Mouse (Mus musculus): ENCODE data around the gene Rps6ka2. TPM values are rescaled to one million over a fixed set of nuclear protein-coding genes. Genes with fewer than 3 reads are reported as not detected.
A peak's percentile ranks its signal among the peaks of the same experiment; 100 is the strongest.

The Rps6ka2 gene
- polyA plus RNA-seq, 1 experiment from 2014 or later = 24.4 TPM

- WGBS = 76% methylated on average over 6 of the region's 6 CpGs
Measured at GRCm38 (mm10) chr17:7206434-7207145, 36.7 kb downstream of the Rps6ka2 start.

GRCm38 (mm10) chr17:7210648-7211047 lies 40.7 kb downstream of the Rps6ka2 start:
- Histone ChIP-seq H3K27ac (no peak overlapping the region), H3K27me3 (no peaks in the 10 kb centered on the region), H3K4me2 (no peak overlapping the region), H3K9me3 (replicated peaks) (no peaks in the 10 kb centered on the region), H3K36me3 (no peaks in the 10 kb centered on the region), H3K4me3 (no peak overlapping the region), H3K9ac (no peak overlapping the region), H3K4me1 (replicated peaks) (peaks cover 8% of the 10 kb centered on the region)
- no peak for ATAC-seq (replicated peaks; ENCODE audit: insufficient number of reproducible peaks, insufficient read depth, low FRiP score, low read depth)
- WGBS = 77% methylated on average over 11 of the region's 11 CpGs

More at GRCm38 (mm10) chr17:7206434-7207145, 36.7 kb downstream of the Rps6ka2 start:
- Histone ChIP-seq H3K4me2 (no peak overlapping the region), H3K9me3 (replicated peaks) (no peaks in the 10 kb centered on the region), H3K9ac (no peak overlapping the region), H3K27ac (no peak overlapping the region), H3K4me3 (no peak overlapping the region), H3K36me3 (no peaks in the 10 kb centered on the region), H3K27me3 (no peaks in the 10 kb centered on the region), H3K4me1 (replicated peaks) (peaks cover 11% of the 10 kb centered on the region)
- no peak for ATAC-seq (replicated peaks; ENCODE audit: insufficient number of reproducible peaks, insufficient read depth, low FRiP score, low read depth)

- no peaks in the 10 kb centered on the region for H3K27me3 ChIP-seq
- no peak overlapping the region for H3K4me2 ChIP-seq
- peaks cover 8% of the 10 kb centered on the region for H3K4me1 ChIP-seq (replicated peaks)
- no peaks in the 10 kb centered on the region for H3K36me3 ChIP-seq
- no peak overlapping the region for H3K27ac ChIP-seq
- no peaks in the 10 kb centered on the region for H3K9me3 ChIP-seq (replicated peaks)
- no peak overlapping the region for H3K4me3 ChIP-seq
- no peak overlapping the region for H3K9ac ChIP-seq
- 55% methylated on average over 4 of the region's 4 CpGs for WGBS
- no peak for ATAC-seq (replicated peaks; ENCODE audit: insufficient number of reproducible peaks, insufficient read depth, low FRiP score, low read depth)
Measured at GRCm38 (mm10) chr17:7211893-7212292, 42.0 kb downstream of the Rps6ka2 start.

- Histone ChIP-seq H3K4me3 (no peak overlapping the region), H3K4me2 (no peak overlapping the region), H3K27me3 (no peaks in the 10 kb centered on the region), H3K27ac (no peak overlapping the region), H3K9ac (no peak overlapping the region), H3K4me1 (replicated peaks) (peaks cover 18% of the 10 kb centered on the region), H3K36me3 (no peaks in the 10 kb centered on the region), H3K9me3 (replicated peaks) (no peaks in the 10 kb centered on the region)
- ATAC-seq (replicated peaks; ENCODE audit: insufficient number of reproducible peaks, insufficient read depth, low FRiP score, low read depth) = no peak
- 32% methylated on average over 2 of the region's 2 CpGs for WGBS
Measured at GRCm38 (mm10) chr17:7213214-7213613, 43.3 kb downstream of the Rps6ka2 start.

- no peak for ATAC-seq (replicated peaks; ENCODE audit: insufficient number of reproducible peaks, insufficient read depth, low FRiP score, low read depth)
- Histone ChIP-seq H3K9ac (no peak overlapping the region), H3K4me2 (no peak overlapping the region), H3K27ac (no peak overlapping the region), H3K4me1 (replicated peaks) (peaks cover 26% of the 10 kb centered on the region), H3K9me3 (replicated peaks) (no peaks in the 10 kb centered on the region), H3K27me3 (no peaks in the 10 kb centered on the region), H3K36me3 (no peaks in the 10 kb centered on the region), H3K4me3 (no peak overlapping the region)
- WGBS = 67% methylated on average over 3 of the region's 3 CpGs
Measured at GRCm38 (mm10) chr17:7214061-7214460, 44.1 kb downstream of the Rps6ka2 start.

GRCm38 (mm10) chr17:7217791-7218329 lies 47.9 kb downstream of the Rps6ka2 start:
- Histone ChIP-seq H3K27ac (peak overlapping the region; percentile 54; the same call in 1 of the 2 replicates), H3K4me2 (no peak overlapping the region), H3K4me1 (replicated peaks) (peaks cover 40% of the 10 kb centered on the region), H3K9me3 (replicated peaks) (no peaks in the 10 kb centered on the region), H3K9ac (no peak overlapping the region), H3K4me3 (no peak overlapping the region), H3K27me3 (no peaks in the 10 kb centered on the region), H3K36me3 (no peaks in the 10 kb centered on the region)
- no peak for ATAC-seq (replicated peaks; ENCODE audit: insufficient number of reproducible peaks, insufficient read depth, low FRiP score, low read depth)
- 66% methylated on average over 11 of the region's 11 CpGs for WGBS

- Histone ChIP-seq H3K27ac (peak overlapping the region; percentile 54), H3K27me3 (no peaks in the 10 kb centered on the region), H3K4me3 (no peak overlapping the region), H3K36me3 (no peaks in the 10 kb centered on the region), H3K4me1 (replicated peaks) (peaks cover 37% of the 10 kb centered on the region), H3K4me2 (no peak overlapping the region), H3K9me3 (replicated peaks) (no peaks in the 10 kb centered on the region), H3K9ac (0 out of 2 replicates have a peak overlapping the region, but pooled peaks have one; percentile 14)
- no peak for ATAC-seq (replicated peaks; ENCODE audit: insufficient number of reproducible peaks, insufficient read depth, low FRiP score, low read depth)
- WGBS = 77% methylated on average over 9 of the region's 9 CpGs
Measured at GRCm38 (mm10) chr17:7218396-7218795, 48.5 kb downstream of the Rps6ka2 start.

- Histone ChIP-seq H3K4me2 (no peak overlapping the region), H3K4me1 (replicated peaks) (peaks cover 36% of the 10 kb centered on the region), H3K9me3 (replicated peaks) (no peaks in the 10 kb centered on the region), H3K4me3 (no peak overlapping the region), H3K9ac (no peak overlapping the region), H3K27me3 (no peaks in the 10 kb centered on the region), H3K27ac (peak overlapping the region; percentile 54), H3K36me3 (no peaks in the 10 kb centered on the region)
- 12% methylated on average over 11 of the region's 11 CpGs for whole genome bisulfite sequencing
- ATAC-seq (replicated peaks; ENCODE audit: insufficient number of reproducible peaks, insufficient read depth, low FRiP score, low read depth) = no peak
Measured at GRCm38 (mm10) chr17:7219044-7219718, 49.3 kb downstream of the Rps6ka2 start.

- 76% methylated on average over 4 of the region's 4 CpGs for WGBS
- no peak overlapping the region for H3K9ac ChIP-seq
- peaks cover 33% of the 10 kb centered on the region for H3K4me1 ChIP-seq (replicated peaks)
- no peaks in the 10 kb centered on the region for H3K27me3 ChIP-seq
- ATAC-seq (replicated peaks; ENCODE audit: insufficient number of reproducible peaks, insufficient read depth, low FRiP score, low read depth) = no peak
- H3K27ac ChIP-seq = no peak overlapping the region
- H3K4me2 ChIP-seq = no peak overlapping the region
- no peaks in the 10 kb centered on the region for H3K36me3 ChIP-seq
- no peak overlapping the region for H3K4me3 ChIP-seq
- H3K9me3 ChIP-seq (replicated peaks) = no peaks in the 10 kb centered on the region
Measured at GRCm38 (mm10) chr17:7221310-7221709, 51.4 kb downstream of the Rps6ka2 start.

- no peaks in the 10 kb centered on the region for H3K9me3 ChIP-seq (replicated peaks)
- WGBS = 41% methylated on average over 3 of the region's 3 CpGs
- H3K9ac ChIP-seq = no peak overlapping the region
- peaks cover 41% of the 10 kb centered on the region for H3K4me1 ChIP-seq (replicated peaks)
- H3K4me2 ChIP-seq = no peak overlapping the region
- H3K36me3 ChIP-seq = no peaks in the 10 kb centered on the region
- no peak overlapping the region for H3K27ac ChIP-seq
- no peaks in the 10 kb centered on the region for H3K27me3 ChIP-seq
- no peak overlapping the region for H3K4me3 ChIP-seq
- ATAC-seq (replicated peaks; ENCODE audit: insufficient number of reproducible peaks, insufficient read depth, low FRiP score, low read depth) = no peak
Measured at GRCm38 (mm10) chr17:7222198-7222597, 52.3 kb downstream of the Rps6ka2 start.

GRCm38 (mm10) chr17:7228545-7228944 lies 58.6 kb downstream of the Rps6ka2 start:
- no peak overlapping the region for H3K27ac ChIP-seq
- H3K9ac ChIP-seq = no peak overlapping the region
- H3K27me3 ChIP-seq = no peaks in the 10 kb centered on the region
- no peak overlapping the region for H3K4me3 ChIP-seq
- WGBS = 87% methylated on average over 9 of the region's 9 CpGs
- peaks cover 25% of the 10 kb centered on the region for H3K4me1 ChIP-seq (replicated peaks)
- H3K4me2 ChIP-seq = no peak overlapping the region
- no peaks in the 10 kb centered on the region for H3K9me3 ChIP-seq (replicated peaks)
- H3K36me3 ChIP-seq = no peaks in the 10 kb centered on the region
- ATAC-seq (replicated peaks; ENCODE audit: insufficient number of reproducible peaks, insufficient read depth, low FRiP score, low read depth) = no peak

All from heart, embryonic 15.5 days (tissue).